Mouse (Mus musculus) ovary, postnatal 36 days (tissue): ENCODE measurements at regions not wholly inside any gene's neighbourhood (a gene's known extent, or its start where the extent isn't known, plus 50 kb on each side); places are given as distances from the start of the nearest gene placed in this dataset.

Source experiments
- DNase-seq: peaks from one replicate; pipeline ENCODE4 v3.0.0; 2022; ENCODE audit warnings: low spot score, mixed read lengths

GRCm38 (mm10) chr7:72592110-72592509 lies 285.7 kb upstream of the Mctp2 start:
- DNase-seq, result no peak

- DNase-seq, result no peak
Observed at GRCm38 (mm10) chr7:72592649-72593048, 286.2 kb upstream of the Mctp2 start.

- DNase-seq, result no peak
Observed at GRCm38 (mm10) chr7:72593259-72593658, 286.9 kb upstream of the Mctp2 start.

- DNase-seq, result no peak
Observed at GRCm38 (mm10) chr7:72594741-72595140, 288.3 kb upstream of the Mctp2 start.

GRCm38 (mm10) chr7:72596985-72597384 lies 290.6 kb upstream of the Mctp2 start:
- no peak for DNase-seq

GRCm38 (mm10) chr7:72601933-72602332 lies 295.5 kb upstream of the Mctp2 start:
- no peak for DNase-seq

- DNase-seq, result no peak
Observed at GRCm38 (mm10) chr7:72609791-72610190, 303.4 kb upstream of the Mctp2 start.

GRCm38 (mm10) chr7:72615232-72615631 lies 308.8 kb upstream of the Mctp2 start:
- no peak for DNase-seq

GRCm38 (mm10) chr7:72627369-72627768 lies 321.0 kb upstream of the Mctp2 start:
- DNase-seq, result no peak

GRCm38 (mm10) chr7:72639566-72639965 lies 333.2 kb upstream of the Mctp2 start:
- DNase-seq, result no peak

GRCm38 (mm10) chr7:72675018-72675417 lies 368.6 kb upstream of the Mctp2 start:
- no peak for DNase-seq

- DNase-seq, result no peak
Observed at GRCm38 (mm10) chr7:72685803-72686202, 379.4 kb upstream of the Mctp2 start.

GRCm38 (mm10) chr7:72687356-72687755 lies 380.9 kb upstream of the Mctp2 start:
- no peak for DNase-seq

GRCm38 (mm10) chr7:72691396-72691795 lies 385.0 kb upstream of the Mctp2 start:
- no peak for DNase-seq

GRCm38 (mm10) chr7:72691859-72692258 lies 385.5 kb upstream of the Mctp2 start:
- DNase-seq, result no peak

- DNase-seq, result no peak
Observed at GRCm38 (mm10) chr7:72696736-72697135, 390.3 kb upstream of the Mctp2 start.

GRCm38 (mm10) chr7:72703652-72704341 lies 397.4 kb upstream of the Mctp2 start:
- DNase-seq, result no peak

GRCm38 (mm10) chr7:72711193-72712131 lies 405.1 kb upstream of the Mctp2 start:
- DNase-seq, result no peak

- no peak for DNase-seq
Observed at GRCm38 (mm10) chr7:72715401-72715800, 409.0 kb upstream of the Mctp2 start.

- no peak for DNase-seq
Observed at GRCm38 (mm10) chr7:72716051-72716450, 409.6 kb upstream of the Mctp2 start.

GRCm38 (mm10) chr7:72726214-72726854 lies 419.9 kb upstream of the Mctp2 start:
- no peak for DNase-seq

GRCm38 (mm10) chr7:72737792-72738191 lies 431.4 kb upstream of the Mctp2 start:
- no peak for DNase-seq
